Mouse (Mus musculus) heart, postnatal 0 days (tissue): ENCODE data around the gene Egfr. TPM values are rescaled to one million over a fixed set of nuclear protein-coding genes. Genes with fewer than 3 reads are reported as not detected.

ENCODE experiments used
- ATAC-seq: fragments of 200-750 bp; cut with Nextera tagmentation; 2 replicates; pipeline ENCODE4 v1.8.0; 2017; ENCODE audit warnings: low read depth, moderate number of reproducible peaks, moderate library complexity; ENCODE audit not compliant: insufficient read depth
- DNase-seq: peaks from one replicate; pipeline ENCODE4 v3.0.0-alpha.2; 2016; ENCODE audit warnings: low spot score
- H3K27ac ChIP-seq: fragments of 300-500 bp; sonication (generic); 2 replicates; pipeline ENCODE4 v1.5.1; 2014; ENCODE audit warnings: low read depth, mild to moderate bottlenecking
- H3K27me3 ChIP-seq: fragments of 300-500 bp; sonication (generic); 2 replicates; pipeline ENCODE4 v1.6.1; 2014; ENCODE audit warnings: low read length, mixed read lengths; ENCODE audit not compliant: control insufficient read depth, insufficient read depth
- H3K36me3 ChIP-seq: fragments of 300-500 bp; sonication (generic); replicated peaks from 2 replicates; pipeline ENCODE4 v1.6.1; 2014; ENCODE audit warnings: low read length, mixed read lengths; ENCODE audit not compliant: control insufficient read depth, insufficient read depth
- H3K4me1 ChIP-seq: fragments of 300-500 bp; sonication (generic); 2 replicates; pipeline ENCODE4 v1.6.1; 2014; ENCODE audit warnings: antibody characterized with exemption; ENCODE audit not compliant: control insufficient read depth, insufficient read depth
- H3K4me2 ChIP-seq: fragments of 300-500 bp; sonication (generic); 2 replicates; pipeline ENCODE4 v1.6.1; 2014; ENCODE audit warnings: low read depth, mild to moderate bottlenecking, low read length, moderate library complexity
- H3K4me3 ChIP-seq: fragments of 300-500 bp; sonication (generic); 2 replicates; pipeline ENCODE4 v1.5.1; 2014; ENCODE audit warnings: low read depth, low read length
- H3K9ac ChIP-seq: fragments of 300-500 bp; sonication (generic); replicated peaks from 2 replicates; pipeline ENCODE4 v1.6.1; 2014; ENCODE audit warnings: low read depth, low read length, mixed read lengths
- H3K9me3 ChIP-seq: fragments of 300-500 bp; sonication (generic); replicated peaks from 2 replicates; pipeline ENCODE4 v1.6.1; 2016; ENCODE audit warnings: low read length; ENCODE audit not compliant: control insufficient read depth
- CTCF ChIP-seq: IDR thresholded peaks from 2 replicates; pipeline ENCODE4 v1.5.1; 2016; ENCODE audit warnings: antibody characterized with exemption, control low read depth, low read depth
- EP300 ChIP-seq: IDR thresholded peaks from 2 replicates; pipeline ENCODE4 v1.6.1; 2016; ENCODE audit warnings: antibody characterized with exemption, low read depth
- WGBS: fragments of 180-500 bp; shearing (Covaris S2); extraction: QIAGEN DNeasy Blood & Tissue Kit; methylation state at CpG from one replicate; pipeline ENCODE4 v1.1.7; 2014; 5-methylcytosine and 5-hydroxymethylcytosine counted together
- polyA plus RNA-seq: library from polyadenylated mRNA; unstranded; fragments of >200 nt; fragmentation: Nextera tagmentation; extraction: Ambion mirVana; gene quantifications from 2 replicates; pipeline ENCODE4 v1.2.1, GENCODE M21; 2015
- total RNA-seq: library from RNA; depleted of rRNA; stranded (reverse); fragments of >200 nt; gene quantifications from 2 replicates; pipeline ENCODE4 v1.2.3, GENCODE M21; 2014; ENCODE audit warnings: low replicate concordance

The Egfr gene
- total and polyA plus RNA-seq, 2 experiments from 2014 or later = 1.2 to 2.5 TPM

DNA sequence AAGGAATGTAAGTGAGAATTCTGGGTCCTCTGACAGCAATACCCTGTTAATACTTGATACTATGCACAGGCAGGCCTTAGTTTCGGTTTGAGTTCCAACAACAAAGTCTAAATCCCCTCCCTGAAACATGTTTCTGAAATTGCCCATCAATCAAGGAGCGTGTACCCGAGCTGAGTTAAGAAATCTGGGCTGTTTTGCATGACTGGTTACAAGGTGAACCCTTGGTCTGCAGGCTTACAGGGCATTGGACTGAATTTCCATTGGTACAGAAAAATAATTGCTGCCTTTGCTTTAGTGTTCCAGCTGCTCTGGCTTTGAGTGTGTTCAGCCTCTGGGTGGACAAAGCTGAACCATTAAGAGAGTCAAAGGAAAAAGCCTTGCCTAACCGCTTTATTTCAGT, 129.9 kb downstream of the Egfr start:
- no peaks in the 10 kb centered on the region for H3K27me3 ChIP-seq
- 81% methylated on average over 4 of the region's 4 CpGs for WGBS
- H3K36me3 ChIP-seq = no peaks in the 10 kb centered on the region
- H3K27ac ChIP-seq = no peak overlapping the region
- no peak overlapping the region for H3K9ac ChIP-seq
- ATAC-seq = no peak
- DNase-seq = no peak
- H3K4me1 ChIP-seq = no peaks in the 10 kb centered on the region
- no peak overlapping the region for H3K4me2 ChIP-seq
- H3K4me3 ChIP-seq = no peak overlapping the region
- H3K9me3 ChIP-seq = no peaks in the 10 kb centered on the region
- TF ChIP-seq EP300 (no peak), CTCF (no peak)

DNA sequence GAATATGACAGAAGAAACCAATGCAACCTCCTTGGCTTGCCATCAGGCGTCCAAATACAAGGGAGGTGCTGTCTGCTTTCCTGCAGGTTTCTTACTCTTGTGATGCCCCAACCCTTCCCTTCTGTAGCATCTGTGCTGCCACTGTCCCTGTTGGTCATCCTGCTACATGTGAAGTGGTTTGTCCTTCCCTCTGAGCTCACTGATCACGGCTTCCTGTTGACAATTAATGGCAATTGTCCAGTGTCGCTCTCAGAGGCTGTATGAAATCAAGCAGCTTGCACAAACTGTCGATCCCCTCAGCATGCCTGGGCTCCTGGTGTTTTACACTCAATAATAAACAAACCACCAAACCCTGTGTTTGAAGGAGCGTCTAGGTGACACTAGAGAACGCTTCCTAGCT, 134.1 kb downstream of the Egfr start:
- no peak for DNase-seq

DNA sequence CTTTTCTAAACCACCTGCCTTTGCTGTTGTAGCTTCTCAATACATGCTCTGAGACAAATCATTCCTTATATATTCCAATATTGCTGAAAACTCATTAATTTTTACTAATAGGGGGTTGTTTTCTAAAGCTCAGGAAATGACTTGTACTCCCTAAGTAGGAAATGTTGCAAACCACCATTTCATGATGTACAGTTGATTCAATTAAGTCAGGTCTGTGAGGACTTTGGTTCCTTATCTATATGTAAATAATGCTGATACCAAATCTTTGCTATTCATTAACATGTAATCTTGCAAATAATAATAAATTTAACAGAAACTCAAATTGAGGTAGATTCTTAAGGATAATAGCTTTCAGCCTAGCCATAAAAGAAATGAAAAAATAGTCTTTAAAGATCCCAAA, 136.1 kb downstream of the Egfr start:
- Histone ChIP-seq H3K9me3 (no peaks in the 10 kb centered on the region), H3K9ac (no peak overlapping the region), H3K36me3 (no peaks in the 10 kb centered on the region), H3K4me2 (no peak overlapping the region), H3K4me3 (no peak overlapping the region), H3K4me1 (no peaks in the 10 kb centered on the region), H3K27me3 (no peaks in the 10 kb centered on the region), H3K27ac (no peak overlapping the region)
- TF ChIP-seq CTCF = no peak
- no peak for TF ChIP-seq EP300
- ATAC-seq = no peak
- no peak for DNase-seq

More for the DNA sequence above, 134.1 kb downstream of the Egfr start:
- H3K27ac ChIP-seq = no peak overlapping the region
- H3K4me3 ChIP-seq = no peak overlapping the region
- no peaks in the 10 kb centered on the region for H3K36me3 ChIP-seq
- H3K9ac ChIP-seq = no peak overlapping the region
- no peaks in the 10 kb centered on the region for H3K4me1 ChIP-seq
- no peak for TF ChIP-seq EP300
- no peak for TF ChIP-seq CTCF
- H3K4me2 ChIP-seq = no peak overlapping the region
- no peak for ATAC-seq
- WGBS = 39% methylated on average over 6 of the region's 6 CpGs
- H3K9me3 ChIP-seq = no peaks in the 10 kb centered on the region
- H3K27me3 ChIP-seq = no peaks in the 10 kb centered on the region

DNA sequence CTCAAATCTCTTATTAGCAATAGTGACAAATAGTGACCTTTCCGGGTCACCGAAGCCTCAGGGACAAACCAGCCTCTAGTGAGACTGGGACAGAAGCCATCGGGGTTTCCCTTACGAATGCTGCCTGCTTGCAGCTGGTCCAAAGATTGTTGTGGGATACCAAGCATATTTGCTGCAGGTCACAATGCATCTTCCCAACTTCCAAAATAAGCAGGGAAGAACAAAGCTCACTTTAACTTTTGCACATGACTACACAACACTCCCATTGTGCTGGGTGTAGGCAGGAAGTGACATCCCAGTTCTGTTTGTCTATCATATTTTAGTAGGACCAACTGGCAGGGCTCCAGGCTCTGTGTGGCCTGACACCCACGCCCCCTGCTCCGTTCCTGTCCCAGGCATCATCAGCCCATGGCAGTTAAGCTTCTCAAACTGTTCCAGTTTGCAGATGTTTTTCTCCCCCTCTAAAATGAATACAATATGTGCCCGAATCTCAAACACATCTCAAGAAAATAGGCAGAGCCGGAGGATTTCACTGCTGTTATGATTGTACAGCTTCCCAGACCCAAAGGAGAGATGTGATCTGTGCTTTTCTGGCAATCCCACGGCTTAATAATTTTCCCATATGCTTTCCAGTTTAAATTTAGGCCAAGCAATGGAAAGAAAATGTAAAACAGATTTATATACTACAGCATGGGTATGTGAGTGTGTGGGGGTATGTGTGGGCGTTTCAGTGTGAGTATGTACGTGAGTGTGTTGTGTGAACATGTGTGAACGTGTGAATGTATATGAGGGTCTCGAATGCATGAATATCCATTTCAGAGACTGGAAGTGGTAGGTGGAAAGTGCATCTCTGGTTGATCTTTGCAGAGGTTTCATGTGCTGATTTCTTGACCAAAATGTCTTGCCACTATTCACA, 143.7 kb downstream of the Egfr start:
- no peaks in the 10 kb centered on the region for H3K27me3 ChIP-seq
- ATAC-seq (no peak), DNase-seq (no peak)
- H3K27ac ChIP-seq = no peak overlapping the region
- H3K4me2 ChIP-seq = no peak overlapping the region
- H3K9ac ChIP-seq = no peak overlapping the region
- 64% methylated on average over 13 of the region's 13 CpGs for WGBS
- no peaks in the 10 kb centered on the region for H3K9me3 ChIP-seq
- TF ChIP-seq CTCF (no peak), EP300 (no peak)
- H3K4me1 ChIP-seq = no peaks in the 10 kb centered on the region
- H3K36me3 ChIP-seq = no peaks in the 10 kb centered on the region
- H3K4me3 ChIP-seq = no peak overlapping the region

DNA sequence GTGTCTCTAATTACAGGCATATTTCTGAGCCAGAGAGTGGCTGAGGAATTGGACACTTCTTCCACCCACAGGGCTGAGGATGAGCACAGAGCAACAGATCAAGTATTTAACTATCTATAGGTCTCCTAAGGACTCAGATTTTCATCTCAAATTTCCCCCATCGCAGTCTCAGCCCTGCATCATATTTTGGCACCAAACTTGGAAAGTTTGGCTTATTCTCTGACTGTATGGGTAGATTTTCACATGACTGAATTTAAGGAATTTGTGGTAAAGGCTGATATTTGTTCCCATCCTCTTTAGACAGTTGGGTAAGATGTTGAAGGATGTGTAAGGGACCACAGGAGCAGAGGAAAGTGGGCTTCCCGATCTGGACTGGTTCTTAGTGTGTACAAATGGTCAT, 145.7 kb downstream of the Egfr start:
- H3K9me3 ChIP-seq = no peaks in the 10 kb centered on the region
- no peaks in the 10 kb centered on the region for H3K4me1 ChIP-seq
- no peaks in the 10 kb centered on the region for H3K27me3 ChIP-seq
- H3K36me3 ChIP-seq = no peaks in the 10 kb centered on the region
- no peak overlapping the region for H3K4me2 ChIP-seq
- DNase-seq (no peak), ATAC-seq (no peak)
- H3K4me3 ChIP-seq = no peak overlapping the region
- 83% methylated on average over 2 of the region's 2 CpGs for WGBS
- H3K27ac ChIP-seq = no peak overlapping the region
- TF ChIP-seq CTCF (no peak), EP300 (no peak)
- H3K9ac ChIP-seq = no peak overlapping the region

DNA sequence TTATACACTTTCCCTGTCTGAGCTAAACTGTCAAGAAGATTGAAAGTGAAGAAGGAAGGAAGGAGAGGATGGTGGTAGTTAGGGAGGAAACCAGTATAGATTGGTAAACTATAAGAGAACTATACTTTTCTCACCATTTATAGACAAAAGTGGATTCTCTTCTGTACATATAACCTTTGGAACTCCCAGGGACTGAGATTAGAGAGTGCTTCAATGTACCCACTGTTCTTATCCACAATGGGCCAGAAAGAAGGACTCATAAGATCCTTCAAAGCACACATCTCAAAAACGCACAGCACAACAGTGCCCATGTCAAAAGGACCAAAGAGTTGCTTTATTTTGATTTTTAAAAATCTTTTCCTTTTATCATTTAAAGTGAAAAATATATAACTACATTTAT, 148.2 kb downstream of the Egfr start:
- WGBS = 74% methylated on average over 1 of the region's 1 CpGs
- H3K4me2 ChIP-seq = no peak overlapping the region
- H3K36me3 ChIP-seq = no peaks in the 10 kb centered on the region
- H3K27me3 ChIP-seq = no peaks in the 10 kb centered on the region
- no peak overlapping the region for H3K4me3 ChIP-seq
- H3K9me3 ChIP-seq = no peaks in the 10 kb centered on the region
- TF ChIP-seq EP300 (no peak), CTCF (no peak)
- no peak overlapping the region for H3K9ac ChIP-seq
- DNase-seq (no peak), ATAC-seq (no peak)
- H3K4me1 ChIP-seq = peaks cover 8% of the 10 kb centered on the region
- no peak overlapping the region for H3K27ac ChIP-seq
